Mouse (Mus musculus) cerebellum, adult 2 months (tissue): Measurements from ENCODE around the gene Prokr1.

Experiments used
- CTCF ChIP-seq: fragments of 200-500 bp; IDR thresholded peaks from 2 replicates; pipeline ENCODE4 v1.5.1; 2011; ENCODE audit warnings: low read depth, mild to moderate bottlenecking, control low read depth, low read length, moderate library complexity, borderline replicate concordance; ENCODE audit not compliant: insufficient read depth
- POLR2A ChIP-seq: fragments of 200-500 bp; IDR thresholded peaks from 2 replicates; pipeline ENCODE4 v1.6.1; 2011; ENCODE audit warnings: low read length, control low read depth, borderline replicate concordance; ENCODE audit not compliant: insufficient read depth

GRCm38 (mm10) chr6:87623151-87623550, 32.6 kb upstream of the Prokr1 start:
- TF ChIP-seq CTCF (no peak), POLR2A (no peak)
